Mouse (Mus musculus): ENCODE results near the gene Prps1l1. TPM values are rescaled to one million over a fixed set of nuclear protein-coding genes. Genes with fewer than 3 reads are reported as not detected.

Prps1l1 gene
- polyA plus RNA-seq, 1 experiment from 2014 or later: not detected

Other genes with a start within 250 kb of the Prps1l1 start
- gene Hdac9, start 67.7 kb upstream of the Prps1l1 start, polyA plus RNA-seq (2014; fragmentation: Nextera tagmentation; extraction: Ambion mirVana): 6.9 and 7.2 TPM in 2 replicates
- gene Snx13, start 62.4 kb downstream of the Prps1l1 start, polyA plus RNA-seq (2014; fragmentation: Nextera tagmentation; extraction: Ambion mirVana): 24.8 and 30.2 TPM in 2 replicates

Measured in stomach, embryonic 14.5 days (tissue).